Mouse (Mus musculus): ENCODE results near the gene Tcf23. TPM values are rescaled to one million over a fixed set of nuclear protein-coding genes. Genes with fewer than 3 reads are reported as not detected.

Tcf23 gene
- total and polyA plus RNA-seq, 3 experiments, result not detected

DNA sequence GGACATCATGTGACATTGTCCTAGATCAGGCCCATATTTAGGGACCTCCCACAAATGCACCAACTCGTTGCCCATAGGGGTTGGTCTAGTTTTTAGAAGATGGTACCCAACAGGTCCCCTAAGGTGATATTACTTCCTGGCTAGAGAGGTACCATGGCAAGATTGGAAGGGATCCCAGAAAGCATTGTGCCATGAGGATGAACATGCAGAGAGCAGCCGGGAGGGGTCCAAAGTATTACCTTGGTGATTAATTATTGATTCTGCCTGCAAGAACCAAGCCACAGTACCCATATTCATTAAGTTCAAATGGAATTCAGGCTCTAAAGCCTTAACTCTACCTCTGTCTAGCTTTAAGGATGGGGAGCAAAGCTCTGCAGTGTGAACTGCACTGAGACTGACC lies 42.4 kb upstream of the Tcf23 start:
- dilution Hi-C loops (cut with MboI; ENCODE audit: extremely low pct_ligation_motif_present, extremely low pct_unique_long_range_greater_than_20kb, low sequenced_read_pairs), result no loop called here
- TF ChIP-seq MYC (IDR thresholded peaks at IDR 0.05; ENCODE audit: low read depth, low read length) (no peak), ZC3H11A (IDR thresholded peaks at IDR 0.05; ENCODE audit: low read depth, low read length) (no peak), RAD21 (IDR thresholded peaks at IDR 0.05; ENCODE audit: low read depth, low read length) (no peak), TCF12 (IDR thresholded peaks at IDR 0.05; ENCODE audit: low read depth, low read length) (no peak), USF1 (IDR thresholded peaks at IDR 0.05; ENCODE audit: low read depth, low read length) (no peak), CHD1 (IDR thresholded peaks at IDR 0.05; ENCODE audit: low read depth, low read length) (no peak), E2F4 (IDR thresholded peaks at IDR 0.05; ENCODE audit: insufficient replicate concordance, low read depth, low read length) (no peak), ETS1 (conservative IDR thresholded peaks at IDR 0.05; ENCODE audit: low read depth, low read length) (no peak), KAT2A (IDR thresholded peaks at IDR 0.05; ENCODE audit: insufficient replicate concordance, low read length) (no peak), IRF4 (IDR thresholded peaks at IDR 0.05; ENCODE audit: low read depth, low read length) (no peak), NRF1 (IDR thresholded peaks at IDR 0.05; ENCODE audit: low read depth, low read length) (no peak), RCOR1 (conservative IDR thresholded peaks at IDR 0.05; ENCODE audit: low read depth, low read length) (no peak), PAX5 (IDR thresholded peaks at IDR 0.05; ENCODE audit: low read length) (no peak)
- no peak for DNase-seq (ENCODE audit: extremely low read depth)
- peaks cover 68% of the 10 kb centered on the region for H3K27me3 ChIP-seq (replicated peaks)
- no peak overlapping the region for H3K9ac ChIP-seq (ENCODE audit: insufficient read depth, low read depth)
- in situ Hi-C loops (cut with MboI; ENCODE audit: low pct_ligation_motif_present, low pct_unique_long_range_greater_than_20kb, low sequenced_read_pairs), result loop anchor here (5.0 kb wide), 1 partner anchor 76 kb away; no protein-coding TSS in a partner anchor
- H3K27ac ChIP-seq (ENCODE audit: insufficient read depth, low read depth), result no peak overlapping the region
- H3K4me1 ChIP-seq (ENCODE audit: control insufficient read depth in 1 of 2, insufficient read depth in 2 of 2), result peaks cover 0 to 33% of the 10 kb centered on the region in 2 experiments; a peak in 3 of 4 replicates
- no peaks in the 10 kb centered on the region for H3K9me3 ChIP-seq (replicated peaks; ENCODE audit: low read length)
- H3K4me2 ChIP-seq (ENCODE audit: insufficient read depth, low read depth, poor library complexity, severe bottlenecking), result no peak overlapping the region
- no peak overlapping the region for H3K4me3 ChIP-seq (replicated peaks in 1 of 3; ENCODE audit: low read depth in 2 of 3, low read length in 2 of 3, poor library complexity in 1 of 3)
- no peaks in the 10 kb centered on the region for H3K79me2 ChIP-seq (replicated peaks; ENCODE audit: control insufficient read depth, extremely low read depth, insufficient read depth, poor library complexity, severe bottlenecking)
- no peaks in the 10 kb centered on the region for H3K36me3 ChIP-seq (replicated peaks in 1 of 2; ENCODE audit: control insufficient read depth in 1 of 2, insufficient read depth in 1 of 2, low read length in 1 of 2)

- in situ Hi-C loops (cut with MboI; ENCODE audit: low pct_ligation_motif_present, low pct_unique_long_range_greater_than_20kb, low sequenced_read_pairs) (loop anchor here (5.0 kb wide), 1 partner anchor 74 kb away; no protein-coding TSS in a partner anchor), dilution Hi-C loops (cut with MboI; ENCODE audit: extremely low pct_ligation_motif_present, extremely low pct_unique_long_range_greater_than_20kb, low sequenced_read_pairs) (no loop called here)
- H3K4me1 ChIP-seq (ENCODE audit: control insufficient read depth in 1 of 2, insufficient read depth in 2 of 2), result peaks cover 0 to 27% of the 10 kb centered on the region in 2 experiments; a peak in 3 of 4 replicates
- TF ChIP-seq HCFC1 (IDR thresholded peaks at IDR 0.05; ENCODE audit: low read depth, low read length) (peak; percentile 92), KAT2A (IDR thresholded peaks at IDR 0.05; ENCODE audit: insufficient replicate concordance, low read length) (peak; percentile 54; the same call in 1 of the 2 replicates), MEF2A (IDR thresholded peaks at IDR 0.05; ENCODE audit: borderline replicate concordance, low read depth, low read length) (no peak), MYC (IDR thresholded peaks at IDR 0.05; ENCODE audit: low read depth, low read length) (peak; percentile 27; the same call in 1 of the 2 replicates)
- no peak overlapping the region for H3K4me2 ChIP-seq (ENCODE audit: insufficient read depth, low read depth, poor library complexity, severe bottlenecking)
- H3K9me3 ChIP-seq (replicated peaks; ENCODE audit: low read length), result no peaks in the 10 kb centered on the region
- H3K79me2 ChIP-seq (replicated peaks; ENCODE audit: control insufficient read depth, extremely low read depth, insufficient read depth, poor library complexity, severe bottlenecking), result no peaks in the 10 kb centered on the region
- H3K9ac ChIP-seq (ENCODE audit: insufficient read depth, low read depth), result no peak overlapping the region
- no peak for DNase-seq (ENCODE audit: extremely low read depth)
- no peak overlapping the region for H3K27ac ChIP-seq (ENCODE audit: insufficient read depth, low read depth)
- no peaks in the 10 kb centered on the region for H3K36me3 ChIP-seq (replicated peaks in 1 of 2; ENCODE audit: control insufficient read depth in 1 of 2, insufficient read depth in 1 of 2, low read length in 1 of 2)
- H3K4me3 ChIP-seq (replicated peaks in 1 of 3; ENCODE audit: low read depth in 2 of 3, low read length in 2 of 3, poor library complexity in 1 of 3), result no peak overlapping the region
- peaks cover 59% of the 10 kb centered on the region for H3K27me3 ChIP-seq (replicated peaks)
These were observed 40.4 kb upstream of the Tcf23 start for GRCm38 (mm10) chr5:30927945-30928529.
